In genomic region chr5:100573256-100573655, GRCm38 (mm10) we compare ENCODE assay signal across 20 mouse cellular contexts. TPM values are rescaled to one million over a fixed set of nuclear protein-coding genes. Genes with fewer than 3 reads are reported as not detected.
DNase-seq lines count a peak whose midpoint lies in the region; ATAC-seq lines count a peak whose summit lies in the region.
"Had no signal": no experiment of that assay in that cellular context is flagged by ENCODE, and none has a peak within 500 bp of the region (broad histone marks: within the 10 kb centered on the region; RNA-seq: fewer than 3 reads in every experiment).

No protein-coding gene starts in this region.

- peak; percentile 47 for DNase-seq in thymus, postnatal 0 days (ENCODE audit: low spot score)
- no peak for DNase-seq in adrenal gland, adult (ENCODE audit: inconsistent age in 2 of 2, low spot score in 1 of 2)
- DNase-seq in kidney, postnatal 25 days: no peak
- no peak for DNase-seq in right cerebral cortex, postnatal 36 days (ENCODE audit: low spot score in 2 of 2)
- DNase-seq: adrenal gland, adult 8-10 months; cerebellum, adult 11-12 months; cerebellum, adult 9-11 months; gastrocnemius, adult 2 months; gastrocnemius, postnatal 36 days; heart, postnatal 14 days; kidney, adult 8-10 months; lung, embryonic 14.5 days; lung, postnatal 14 days had no signal

- ATAC-seq in CD4-positive, CD25-positive, alpha-beta regulatory T cell, adult 4 months: peak; percentile 21
- peak; percentile 20 for ATAC-seq in granulocyte monocyte progenitor cell, adult 5-6 weeks (replicated peaks; ENCODE audit: poor library complexity, severe bottlenecking)
- ATAC-seq: forebrain, embryonic 16.5 days; midbrain, embryonic 16.5 days had no signal

RNA-seq across cellular contexts. Expression of gene Plac8, which starts 1.2 kb away (rescaled TPM):
- polyA plus RNA-seq in CD4-positive, CD25-positive, alpha-beta regulatory T cell, adult 4 months (2017; shearing (Covaris generic)): 10 to 100 TPM in 1 of 2 experiments, 1 to 10 TPM in 1; 2.9 to 12.0 TPM
- total RNA-seq in granulocyte monocyte progenitor cell, adult 5-6 weeks (2014; fragmentation: Nextera tagmentation): 5,016 and 5,973 TPM in 2 replicates
- 4,049 and 4,633 TPM in 2 replicates for total RNA-seq in granulocyte monocyte progenitor cell, adult 5-6 weeks (2017)
- polyA plus RNA-seq in thymus, postnatal 0 days (2015; fragmentation: Nextera tagmentation; extraction: Ambion mirVana): 218 and 221 TPM in 2 replicates
- total RNA-seq: gastrocnemius, adult 2 months; gastrocnemius, postnatal 36 days; layer of hippocampus, postnatal 10 days; left cerebral cortex, adult 2 months; left cerebral cortex, postnatal 25 days had no signal

RNA-seq across cellular contexts. Expression of gene Cops4, which starts 55.1 kb away (rescaled TPM):
- 100 to 1,000 TPM; 114 to 118 TPM for polyA plus RNA-seq in CD4-positive, CD25-positive, alpha-beta regulatory T cell, adult 4 months (2017; shearing (Covaris generic))
- total RNA-seq in granulocyte monocyte progenitor cell, adult 5-6 weeks (2014; fragmentation: Nextera tagmentation): 72.0 and 81.7 TPM in 2 replicates
- 147 and 155 TPM in 2 replicates for total RNA-seq in granulocyte monocyte progenitor cell, adult 5-6 weeks (2017)
- 132 and 133 TPM in 2 replicates for polyA plus RNA-seq in thymus, postnatal 0 days (2015; fragmentation: Nextera tagmentation; extraction: Ambion mirVana)

Comparison
In these comparisons a context has a peak if more than half of its experiments do, and no peak if none do; other contexts are left out.
1. RNA of gene Plac8, which starts 1.2 kb away (polyA plus RNA-seq): 218 to 221 TPM in thymus, postnatal 0 days; 2.9 to 12.0 TPM in CD4-positive, CD25-positive, alpha-beta regulatory T cell, adult 4 months; every median in the first group is over 10 times any median in the second.